Mouse (Mus musculus) hindbrain, postnatal 0 days (tissue): ENCODE measurements at regions not wholly inside any gene's neighbourhood (a gene's known extent, or its start where the extent isn't known, plus 50 kb on each side); places are given as distances from the start of the nearest gene placed in this dataset.
A peak's percentile ranks its signal among the peaks of the same experiment; 100 is the strongest.

Source experiments
- ATAC-seq: fragments of 200-750 bp; cut with Nextera tagmentation; 2 replicates; pipeline ENCODE4 v1.8.0; 2017; ENCODE audit warnings: mild to moderate bottlenecking, moderate TSS enrichment, moderate library complexity
- DNase-seq: peaks from one replicate; pipeline ENCODE4 v3.0.0-alpha.2; 2015; ENCODE audit warnings: low spot score
- H3K27ac ChIP-seq: fragments of 300-500 bp; sonication (generic); 2 replicates; pipeline ENCODE4 v1.5.1; 2014; ENCODE audit warnings: mild to moderate bottlenecking
- H3K27me3 ChIP-seq: fragments of 300-500 bp; sonication (generic); 2 replicates; pipeline ENCODE4 v1.6.1; 2014; ENCODE audit warnings: low read length, mixed read lengths; ENCODE audit not compliant: insufficient read depth
- H3K36me3 ChIP-seq: fragments of 300-500 bp; sonication (generic); 2 replicates; pipeline ENCODE4 v1.6.1; 2014; ENCODE audit warnings: low read length, mixed read lengths; ENCODE audit not compliant: insufficient read depth
- H3K4me1 ChIP-seq: fragments of 300-500 bp; sonication (generic); 2 replicates; pipeline ENCODE4 v1.6.1; 2014; ENCODE audit warnings: antibody characterized with exemption, low read length, mixed read lengths; ENCODE audit not compliant: insufficient read depth
- H3K4me2 ChIP-seq: fragments of 300-500 bp; sonication (generic); 2 replicates; pipeline ENCODE4 v1.6.1; 2014; ENCODE audit warnings: low read depth, mild to moderate bottlenecking, low read length, moderate library complexity, mixed read lengths
- H3K4me3 ChIP-seq: fragments of 300-500 bp; sonication (generic); 2 replicates; pipeline ENCODE4 v1.5.1; 2014; ENCODE audit warnings: low read length
- H3K9ac ChIP-seq: fragments of 300-500 bp; sonication (generic); replicated peaks from 2 replicates; pipeline ENCODE4 v1.6.1; 2014; ENCODE audit warnings: mild to moderate bottlenecking, low read length, moderate library complexity, mixed read lengths
- H3K9me3 ChIP-seq: fragments of 300-500 bp; sonication (generic); 2 replicates; pipeline ENCODE4 v1.6.1; 2016; ENCODE audit warnings: low read length, mixed read lengths
- CTCF ChIP-seq: IDR thresholded peaks from 2 replicates; pipeline ENCODE4 v1.5.1; 2016; ENCODE audit warnings: antibody characterized with exemption, control low read depth, low read depth
- WGBS: fragments of 180-500 bp; shearing (Covaris S2); extraction: QIAGEN DNeasy Blood & Tissue Kit; methylation state at CpG from one replicate; pipeline ENCODE4 v1.1.7; 2014; 5-methylcytosine and 5-hydroxymethylcytosine counted together

- H3K27me3 ChIP-seq = no peaks in the 10 kb centered on the region
- no peaks in the 10 kb centered on the region for H3K9me3 ChIP-seq
- WGBS = 31% methylated on average over 5 of the region's 5 CpGs
- H3K4me3 ChIP-seq = no peak overlapping the region
- H3K9ac ChIP-seq = no peak overlapping the region
- H3K36me3 ChIP-seq = no peaks in the 10 kb centered on the region
- no peak for DNase-seq
- ATAC-seq = no peak
- no peak for TF ChIP-seq CTCF
- no peak overlapping the region for H3K4me2 ChIP-seq
- no peaks in the 10 kb centered on the region for H3K4me1 ChIP-seq
- H3K27ac ChIP-seq = no peak overlapping the region
These were observed 63.7 kb upstream of the Slc24a4 start for GRCm38 (mm10) chr12:102064710-102065325.

GRCm38 (mm10) chr12:102067685-102068084 is 60.8 kb upstream of the Slc24a4 start:
- DNase-seq = no peak

DNA sequence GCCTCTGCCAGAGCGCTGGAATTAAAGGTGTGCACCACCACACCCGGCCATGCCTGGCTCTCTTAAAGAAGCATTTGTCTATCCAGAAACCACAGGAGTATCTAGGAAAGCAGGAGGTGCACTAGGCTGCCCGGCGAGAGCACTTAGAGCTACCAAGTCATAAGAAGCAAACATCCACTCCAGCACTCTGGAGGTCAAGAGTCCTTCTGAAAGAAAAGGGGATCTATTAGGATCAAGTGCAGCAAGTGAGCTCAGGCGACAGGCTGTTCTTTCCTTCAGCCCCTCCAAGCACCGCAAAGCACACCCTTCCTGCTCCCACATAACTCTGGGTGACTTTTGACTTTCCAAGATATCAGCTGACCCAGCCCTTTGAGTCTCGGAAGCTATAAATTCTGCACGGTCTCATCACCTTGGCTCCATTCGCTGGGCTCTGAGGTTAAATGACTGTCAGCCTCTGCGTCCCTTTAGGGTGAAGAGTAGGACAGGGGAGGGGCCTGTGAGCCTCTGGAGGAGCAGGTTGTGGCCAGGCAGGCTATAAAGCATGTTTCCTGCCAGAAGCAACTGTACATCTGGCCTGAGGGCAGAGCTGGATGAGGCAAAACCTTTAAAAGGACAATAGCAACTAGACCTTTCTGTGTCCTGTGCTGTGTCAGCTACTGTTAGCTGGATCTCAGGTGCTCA is 58.9 kb upstream of the Slc24a4 start:
- H3K9me3 ChIP-seq = no peaks in the 10 kb centered on the region
- H3K4me2 ChIP-seq = no peak overlapping the region
- TF ChIP-seq CTCF = no peak
- H3K36me3 ChIP-seq = no peaks in the 10 kb centered on the region
- H3K9ac ChIP-seq = no peak overlapping the region
- H3K4me1 ChIP-seq = no peaks in the 10 kb centered on the region
- DNase-seq = no peak
- no peak for ATAC-seq
- H3K27me3 ChIP-seq = no peaks in the 10 kb centered on the region
- no peak overlapping the region for H3K4me3 ChIP-seq
- no peak overlapping the region for H3K27ac ChIP-seq
- WGBS = 82% methylated on average over 10 of the region's 10 CpGs

More at GRCm38 (mm10) chr12:102067685-102068084, 60.8 kb upstream of the Slc24a4 start:
- ATAC-seq = no peak
- Histone ChIP-seq H3K4me1 (no peaks in the 10 kb centered on the region), H3K36me3 (no peaks in the 10 kb centered on the region), H3K27me3 (no peaks in the 10 kb centered on the region), H3K4me2 (no peak overlapping the region), H3K27ac (no peak overlapping the region), H3K9ac (no peak overlapping the region), H3K4me3 (no peak overlapping the region), H3K9me3 (no peaks in the 10 kb centered on the region)
- TF ChIP-seq CTCF = no peak
- 96% methylated on average over 7 of the region's 7 CpGs for WGBS

DNA sequence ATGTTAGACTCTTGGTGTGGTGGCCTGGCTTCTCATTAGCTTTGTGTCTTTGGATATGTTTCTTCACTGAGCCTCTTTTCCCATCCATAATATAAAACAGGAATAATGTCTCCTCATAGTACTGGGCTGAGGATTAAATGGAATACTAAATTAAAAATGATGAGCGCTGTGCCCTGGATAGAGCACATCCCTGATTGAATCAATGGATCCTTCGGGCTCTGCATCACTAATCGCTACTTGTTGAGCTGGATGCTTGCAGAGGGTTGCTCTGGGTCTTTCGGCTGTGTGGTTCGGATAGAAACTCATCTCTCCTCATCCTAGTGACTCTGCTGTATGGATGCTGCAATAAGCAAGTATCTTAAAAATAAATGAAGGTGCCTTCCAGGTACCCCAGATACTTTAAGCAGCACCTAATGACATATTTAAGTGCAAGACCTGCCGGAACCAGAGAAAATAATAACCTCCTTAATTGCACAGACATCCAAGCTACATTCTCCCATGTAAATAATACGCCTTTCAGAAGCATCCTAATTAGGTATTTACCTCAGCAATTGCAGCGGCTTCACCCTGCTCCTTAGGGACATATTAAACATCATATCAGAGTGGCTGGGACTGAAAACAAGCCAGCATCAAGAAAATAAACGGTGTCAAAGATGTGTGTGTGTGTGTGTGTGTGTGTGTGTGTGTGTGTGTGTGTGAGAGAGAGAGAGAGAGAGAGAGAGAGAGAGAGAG is 56.5 kb upstream of the Slc24a4 start:
- H3K36me3 ChIP-seq = no peaks in the 10 kb centered on the region
- no peaks in the 10 kb centered on the region for H3K4me1 ChIP-seq
- no peak overlapping the region for H3K27ac ChIP-seq
- TF ChIP-seq CTCF = no peak
- H3K4me2 ChIP-seq = no peak overlapping the region
- ATAC-seq (peak; percentile 53), DNase-seq (peak; percentile 36)
- no peak overlapping the region for H3K9ac ChIP-seq
- H3K4me3 ChIP-seq = no peak overlapping the region
- no peaks in the 10 kb centered on the region for H3K9me3 ChIP-seq
- H3K27me3 ChIP-seq = no peaks in the 10 kb centered on the region
- WGBS = 71% methylated on average over 9 of the region's 9 CpGs

DNA sequence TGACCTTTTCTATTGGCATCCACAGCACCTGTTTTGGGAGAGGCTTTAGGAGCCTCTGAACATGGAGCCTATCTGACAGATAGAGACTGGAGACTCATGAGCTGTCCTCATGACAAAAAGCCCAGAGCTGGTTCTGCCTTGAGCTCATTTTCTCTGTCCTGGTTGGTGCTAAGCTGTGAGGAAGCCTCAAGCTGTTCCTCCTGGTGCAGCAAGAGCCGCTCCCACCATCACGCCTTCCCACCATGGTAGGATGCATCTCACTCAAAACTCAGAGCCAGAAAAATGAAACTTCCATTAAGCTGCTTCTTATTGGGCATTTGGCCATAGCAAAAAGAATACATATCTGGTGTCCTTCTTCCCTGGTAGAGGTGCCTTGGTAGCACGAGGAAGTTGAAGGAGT is 55.0 kb upstream of the Slc24a4 start:
- no peak for TF ChIP-seq CTCF
- no peak overlapping the region for H3K4me2 ChIP-seq
- ATAC-seq (no peak), DNase-seq (no peak)
- 91% methylated on average over 3 of the region's 3 CpGs for WGBS
- no peak overlapping the region for H3K27ac ChIP-seq
- H3K36me3 ChIP-seq = no peaks in the 10 kb centered on the region
- no peak overlapping the region for H3K4me3 ChIP-seq
- no peak overlapping the region for H3K9ac ChIP-seq
- H3K4me1 ChIP-seq = no peaks in the 10 kb centered on the region
- H3K27me3 ChIP-seq = no peaks in the 10 kb centered on the region
- no peaks in the 10 kb centered on the region for H3K9me3 ChIP-seq

DNA sequence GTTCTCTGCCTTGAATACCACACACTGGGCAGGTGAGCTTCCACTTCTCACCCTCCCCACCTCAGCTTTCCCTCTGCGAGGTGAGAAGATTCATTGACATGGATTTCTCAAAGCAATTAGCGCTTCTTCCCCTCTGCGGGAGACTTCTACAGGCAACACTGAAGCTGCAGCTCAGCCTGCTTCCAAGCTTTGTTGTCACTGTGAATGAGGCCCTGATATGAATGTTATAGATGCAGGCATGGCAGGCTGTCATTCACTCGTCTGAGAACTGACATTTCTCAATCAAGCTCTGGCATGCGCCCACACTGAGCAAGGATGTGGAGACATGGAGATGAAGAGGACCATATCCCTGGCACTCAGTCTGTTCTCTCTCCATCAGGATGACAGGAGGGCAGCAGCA is 52.2 kb upstream of the Slc24a4 start:
- Histone ChIP-seq H3K4me2 (no peak overlapping the region), H3K9ac (no peak overlapping the region), H3K4me3 (no peak overlapping the region), H3K36me3 (no peaks in the 10 kb centered on the region), H3K27me3 (no peaks in the 10 kb centered on the region), H3K27ac (no peak overlapping the region), H3K4me1 (no peaks in the 10 kb centered on the region), H3K9me3 (no peaks in the 10 kb centered on the region)
- peak; percentile 16 for DNase-seq
- no peak for ATAC-seq
- TF ChIP-seq CTCF = no peak
- WGBS = 58% methylated on average over 5 of the region's 5 CpGs
